Mouse (Mus musculus): ENCODE measurements at regions not wholly inside any gene's neighbourhood (a gene's known extent, or its start where the extent isn't known, plus 50 kb on each side); places are given as distances from the start of the nearest gene placed in this dataset.

DNA sequence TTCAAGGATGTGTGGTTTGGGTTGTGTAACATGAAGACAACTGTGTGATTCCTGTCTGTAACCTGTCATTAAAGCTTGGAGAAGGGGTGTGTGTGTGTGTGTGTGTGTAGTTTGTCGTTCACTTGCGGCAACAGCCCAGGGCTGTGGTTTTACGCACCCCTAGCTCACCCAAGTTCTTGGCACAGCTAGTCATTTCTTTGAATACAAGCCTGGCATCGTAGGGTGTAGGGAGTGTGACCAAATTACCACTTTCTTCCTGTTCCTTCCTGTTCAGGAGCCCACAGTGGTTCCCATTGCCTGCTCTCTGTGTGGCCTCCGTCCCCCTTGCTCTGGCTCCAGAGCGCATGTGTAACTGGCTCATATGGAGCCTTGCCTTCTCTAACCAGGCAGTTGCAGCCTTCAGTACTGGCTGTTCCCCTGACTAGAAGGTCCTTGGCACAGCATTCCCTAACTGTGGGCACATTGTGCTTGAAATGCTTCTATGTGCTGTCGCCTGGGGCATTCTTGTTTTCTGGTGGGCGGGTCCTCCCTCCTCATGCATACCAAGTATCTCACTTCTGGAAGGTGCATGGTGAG is 167.4 kb upstream of the Ubr2 start:
- DNase-seq: no peak

DNA sequence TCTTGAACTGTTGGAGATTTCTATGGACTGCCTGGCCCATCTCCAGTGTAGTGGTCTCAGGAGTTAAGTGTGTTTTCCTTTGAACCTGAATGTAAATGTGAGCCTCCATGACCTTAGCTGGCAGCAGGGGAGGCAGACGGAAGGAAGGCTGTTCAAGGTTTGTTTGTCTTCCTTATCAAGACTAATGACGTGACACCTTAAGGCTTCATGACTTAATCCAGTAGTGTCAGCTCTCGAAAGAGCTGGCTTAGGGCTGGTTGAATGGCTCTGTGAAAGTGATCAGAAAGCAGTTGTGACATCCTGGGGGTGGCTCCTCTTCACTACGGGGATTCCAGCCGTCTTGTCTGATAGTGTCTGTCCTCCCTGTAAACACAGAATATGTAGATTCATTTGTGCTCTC is 166.0 kb upstream of the Ubr2 start:
- no peak for DNase-seq

DNA sequence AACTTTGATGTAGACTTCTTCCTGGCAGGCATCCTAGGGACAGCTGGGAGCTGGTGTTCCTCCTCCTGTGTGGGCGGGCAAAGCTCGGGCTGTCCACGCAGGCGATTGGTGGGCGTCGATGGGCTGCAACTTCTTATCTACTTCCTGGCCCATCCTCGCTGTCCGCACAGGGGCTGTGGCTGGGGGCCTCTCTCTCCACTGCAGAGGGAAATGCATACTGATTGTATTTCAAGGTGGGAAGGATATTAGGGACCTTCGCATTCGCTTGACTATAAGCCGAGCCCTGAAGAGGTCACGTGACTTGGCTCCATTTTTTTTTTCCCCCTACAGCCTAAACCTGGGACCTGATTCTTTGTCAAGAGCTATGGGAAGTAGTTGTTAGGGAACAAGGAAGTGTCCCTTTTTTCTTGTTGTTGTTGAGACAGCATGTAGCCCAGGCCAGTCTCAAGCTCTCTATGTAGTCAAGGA is 164.4 kb upstream of the Ubr2 start:
- peak; percentile 85 for DNase-seq

DNA sequence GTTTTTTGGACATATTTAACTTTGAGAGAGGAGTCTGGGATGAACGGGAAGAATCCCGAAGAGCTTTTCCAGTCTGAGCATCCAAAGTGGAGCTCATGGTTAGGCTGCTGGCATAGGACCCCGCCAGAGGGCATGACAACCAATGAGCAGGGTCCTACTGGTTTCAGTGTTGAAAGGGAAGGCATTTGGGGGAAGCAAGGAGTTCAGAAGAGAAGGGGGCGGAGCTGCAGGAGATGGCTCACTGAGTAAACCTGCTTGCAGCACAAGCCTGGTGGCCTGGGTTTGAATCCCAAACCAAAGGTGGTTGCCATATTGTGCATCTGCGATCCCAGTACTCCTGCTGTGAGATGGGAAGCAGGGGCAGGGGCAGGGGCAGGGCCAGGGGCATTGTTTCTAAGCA is 161.4 kb upstream of the Ubr2 start:
- no peak for DNase-seq

DNA sequence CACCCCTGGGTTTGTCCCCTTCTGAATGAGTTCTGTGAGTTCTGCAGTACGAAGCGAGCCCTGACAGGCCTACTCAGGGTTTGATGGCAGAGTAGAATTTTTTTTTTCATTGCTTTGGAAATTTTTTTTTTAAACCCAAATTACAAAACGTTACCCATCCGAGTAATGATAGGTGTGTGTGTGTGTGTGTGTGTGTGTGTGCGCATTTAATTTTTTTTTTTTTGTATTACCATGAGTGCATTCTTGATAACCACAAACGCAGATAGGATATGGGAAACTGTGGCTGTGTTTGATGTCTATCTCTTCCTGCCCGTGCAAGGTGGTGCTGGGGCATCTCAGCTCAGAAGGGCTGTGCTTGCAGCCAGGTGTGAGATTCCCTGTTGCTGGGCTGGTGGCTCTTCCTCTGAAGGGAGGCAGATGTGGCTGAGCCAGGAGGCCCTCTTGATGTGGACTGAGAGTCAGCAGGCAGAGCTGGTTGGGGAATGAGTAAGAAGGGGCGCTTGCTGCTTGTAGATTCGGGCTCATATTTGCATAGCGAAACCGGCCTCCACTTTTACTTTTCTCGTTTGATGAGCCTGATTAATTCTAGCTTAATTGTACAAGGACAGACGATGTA is 160.7 kb upstream of the Ubr2 start:
- no peak for DNase-seq

DNA sequence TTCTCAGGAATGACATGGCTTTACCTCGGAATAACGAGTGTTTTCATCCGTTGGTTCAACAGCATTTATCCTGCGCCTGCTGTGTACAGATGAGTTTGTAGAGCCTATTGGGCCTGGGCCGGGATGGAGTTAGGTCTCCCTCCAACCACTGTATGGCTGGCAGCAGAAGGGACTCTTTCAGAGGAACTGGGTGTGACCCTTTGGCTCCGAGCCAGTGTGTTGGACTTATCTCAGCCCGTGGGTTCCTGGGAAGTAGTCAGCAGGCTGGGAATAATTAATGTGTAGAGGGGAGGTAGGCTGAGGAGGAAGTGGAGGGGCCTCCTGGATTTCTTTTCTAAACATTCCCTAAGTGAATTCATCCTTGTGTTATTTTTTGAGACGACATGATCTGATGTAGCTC is 157.7 kb upstream of the Ubr2 start:
- peak; percentile 28 for DNase-seq

DNA sequence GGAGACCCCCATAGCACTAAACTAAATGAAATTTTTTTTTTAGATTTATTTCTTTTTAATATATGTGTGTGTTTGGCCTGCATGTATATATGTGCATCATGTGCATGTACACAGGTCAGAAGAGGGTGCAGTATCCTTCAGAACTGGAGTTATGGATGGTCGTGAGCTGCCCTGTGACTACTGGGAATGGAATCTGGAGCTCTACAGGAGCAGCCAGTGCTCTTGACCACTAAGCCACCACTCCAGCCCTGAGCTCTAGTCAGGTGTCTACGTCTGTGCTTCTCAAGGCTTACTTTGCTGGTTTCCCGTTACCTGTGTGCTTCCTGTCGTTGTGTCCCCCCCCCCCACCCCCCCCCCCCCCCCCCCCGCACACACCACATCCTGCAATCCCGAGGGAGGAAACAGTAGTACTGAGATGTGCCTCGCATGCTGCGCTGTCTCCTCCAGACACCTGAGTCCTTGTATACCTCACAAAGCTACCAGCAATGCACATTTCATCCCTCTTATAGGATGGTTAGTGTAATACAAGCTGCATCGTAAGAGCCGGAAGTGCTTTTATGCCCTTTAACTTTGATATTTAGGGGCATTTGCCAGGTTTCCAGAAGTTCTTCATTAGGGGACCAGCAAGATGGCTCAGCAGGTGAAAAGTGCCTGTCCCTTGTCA is 153.5 kb upstream of the Ubr2 start:
- no peak for DNase-seq

DNA sequence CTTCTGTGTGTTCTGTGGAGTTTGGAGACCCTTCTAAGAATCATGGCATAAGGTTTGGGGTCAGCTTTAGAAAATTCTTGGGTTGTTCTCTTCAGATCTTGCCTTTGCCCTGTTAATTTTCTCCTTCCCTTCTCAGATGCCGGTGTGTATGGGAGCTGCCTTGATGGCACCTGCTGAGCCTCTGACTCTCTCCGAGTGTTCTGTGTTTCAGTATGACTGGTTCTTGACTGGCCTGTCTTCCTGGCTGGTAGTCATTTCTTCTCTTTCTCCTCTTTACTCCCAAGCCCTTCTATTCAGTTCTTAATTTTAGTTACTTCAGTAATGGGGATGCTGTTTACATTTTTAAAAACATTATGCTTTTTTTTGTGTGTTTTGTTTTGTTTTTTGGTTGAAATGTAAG is 152.1 kb upstream of the Ubr2 start:
- no peak for DNase-seq

DNA sequence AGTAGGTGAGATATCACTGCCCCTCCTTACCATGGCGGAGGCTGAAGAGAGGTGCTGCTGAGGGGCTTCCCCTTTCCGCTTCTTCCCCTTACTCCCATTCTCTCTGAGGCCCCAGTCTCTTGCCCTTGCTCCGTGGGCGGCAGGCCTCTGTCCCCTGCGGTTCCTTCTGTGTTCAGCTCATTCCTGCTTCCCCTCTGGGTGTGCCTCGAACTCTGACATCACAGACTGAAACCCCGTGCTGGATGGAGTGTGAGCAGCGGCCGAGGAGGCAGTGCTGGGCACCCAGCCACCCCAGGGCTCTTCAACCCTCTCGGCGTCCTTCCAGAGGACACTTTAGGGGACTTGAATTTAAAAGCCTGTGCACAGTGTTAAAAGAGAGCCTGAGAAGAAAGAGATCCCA is 145.9 kb upstream of the Ubr2 start:
- DNase-seq: peak; percentile 34

DNA sequence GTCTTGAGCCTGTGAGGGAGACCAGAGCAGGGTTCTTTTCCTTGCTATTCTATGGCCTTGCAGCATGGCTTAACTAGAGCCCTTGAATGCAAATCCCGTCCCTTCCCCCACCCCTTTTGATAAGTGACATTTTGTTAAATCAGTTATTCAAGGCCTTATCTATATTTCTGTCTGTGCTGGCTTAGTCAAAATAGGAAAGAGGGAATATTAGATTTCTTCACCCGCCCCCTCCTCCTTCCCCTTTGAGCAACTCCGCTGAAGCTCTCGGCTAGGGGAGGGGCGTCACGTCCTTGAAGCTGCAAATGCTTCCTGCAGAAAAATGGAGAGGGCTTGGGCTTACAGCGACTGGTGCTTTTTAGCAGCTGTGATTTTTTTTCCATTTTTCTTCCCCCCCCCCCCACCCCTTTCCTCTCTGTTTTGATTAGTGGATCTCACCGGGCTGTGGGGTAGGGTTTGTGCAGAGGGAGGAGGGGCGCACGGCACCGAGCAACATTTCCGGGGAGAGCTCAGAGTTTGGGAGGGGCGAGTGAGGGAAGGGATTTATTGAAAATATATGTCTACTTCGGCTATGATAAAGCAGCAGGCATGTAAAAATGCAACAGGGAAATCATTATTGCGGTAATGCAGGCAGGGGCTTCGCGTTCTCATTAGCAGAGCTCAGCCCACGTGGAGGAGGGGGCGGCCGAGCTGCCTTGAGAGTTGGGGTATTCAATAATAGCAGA is 141.4 kb upstream of the Ubr2 start:
- DNase-seq: no peak

DNA sequence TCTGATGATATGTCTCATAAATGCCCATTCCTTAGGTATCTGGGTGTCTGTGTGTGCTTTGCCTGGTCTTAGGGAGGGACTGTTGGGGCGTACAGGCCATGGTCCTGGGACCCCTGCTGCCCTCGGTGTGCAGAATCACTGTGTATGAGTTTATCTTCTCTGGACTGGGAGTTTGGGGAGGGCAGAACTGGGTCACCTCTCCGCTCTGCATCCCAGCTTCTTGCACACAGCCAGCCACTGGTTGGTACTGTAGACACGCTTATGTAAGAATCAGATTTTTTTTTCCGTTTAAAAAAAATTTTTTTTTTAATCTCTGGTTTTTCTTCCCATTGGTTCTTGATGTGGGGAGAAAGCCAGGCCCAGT is 140.8 kb upstream of the Ubr2 start:
- no peak for DNase-seq

DNA sequence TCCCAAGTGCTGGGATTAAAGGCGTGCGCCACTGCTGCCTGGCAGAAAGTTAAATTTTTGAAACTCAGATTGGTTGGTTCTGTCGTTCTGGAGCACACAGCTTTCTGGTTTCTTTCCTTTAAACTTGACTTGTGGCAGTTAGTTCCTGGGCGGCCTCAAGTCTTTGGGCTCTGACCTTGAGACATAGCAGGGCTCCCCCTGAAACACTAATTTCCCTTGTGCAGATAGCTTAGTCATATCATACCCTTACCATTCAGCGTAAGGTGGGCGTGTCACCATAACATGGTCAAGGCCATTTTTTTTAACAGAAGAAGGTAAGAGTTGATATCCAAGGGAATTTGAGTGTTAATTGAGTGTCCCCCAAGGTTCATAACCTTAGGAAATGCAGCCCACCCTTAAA is 140.3 kb upstream of the Ubr2 start:
- no peak for DNase-seq

DNA sequence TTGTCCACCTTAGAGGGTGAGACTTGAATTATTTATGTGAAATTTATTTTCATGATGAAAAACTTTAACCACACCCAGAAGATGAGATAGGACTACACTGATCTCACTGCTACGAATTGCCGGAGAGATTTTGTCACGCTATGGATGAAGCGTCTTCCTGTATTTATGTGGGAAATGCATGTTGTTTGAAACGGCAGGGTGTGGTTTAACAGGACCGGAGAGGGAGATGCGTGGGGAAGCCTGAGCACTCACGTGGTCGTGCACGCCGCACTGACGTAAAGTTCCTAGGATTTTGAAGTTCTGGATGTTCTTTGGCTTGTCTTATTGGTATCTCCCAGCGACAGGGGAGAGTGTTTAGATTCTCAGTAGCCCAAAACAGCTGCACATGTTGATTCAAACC is 139.3 kb upstream of the Ubr2 start:
- DNase-seq: no peak

DNA sequence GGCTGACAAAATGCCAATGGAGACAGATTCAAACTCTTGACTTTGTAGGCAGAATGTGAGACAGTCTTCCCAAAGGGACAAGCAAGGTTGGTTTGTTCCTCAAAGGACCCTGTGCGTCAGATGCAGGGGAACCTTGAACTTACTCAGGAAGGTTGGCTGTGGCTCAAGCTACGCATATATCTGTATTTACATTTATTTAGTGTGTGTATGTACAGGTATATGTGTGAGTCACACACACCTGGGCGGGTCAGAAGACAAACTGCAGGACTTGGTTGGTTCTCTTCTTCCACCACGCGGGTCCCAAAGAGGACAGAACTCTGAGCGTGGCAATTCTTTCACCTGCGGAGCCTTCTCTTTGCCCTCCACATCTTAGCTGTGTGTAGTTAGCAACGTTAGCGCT is 138.8 kb upstream of the Ubr2 start:
- DNase-seq: no peak

DNA sequence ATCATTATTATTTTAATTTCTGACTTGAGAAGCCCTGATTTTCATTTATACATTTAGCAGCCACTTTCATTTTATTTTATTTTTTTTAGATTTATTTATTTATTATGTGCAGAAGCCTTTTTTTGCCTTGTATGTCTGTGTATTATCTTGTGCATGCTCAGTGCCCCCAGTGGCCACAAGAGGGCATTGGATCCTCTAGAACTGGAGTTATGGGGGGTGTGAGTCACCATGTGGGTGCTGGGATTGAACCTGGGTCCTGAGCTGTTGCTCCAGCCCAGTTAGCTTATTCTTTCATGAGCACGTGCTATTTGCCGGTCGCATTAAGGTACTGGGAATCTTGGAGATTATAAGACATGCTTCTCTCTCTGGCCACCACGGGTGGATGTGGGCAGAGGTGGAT is 136.3 kb upstream of the Ubr2 start:
- DNase-seq: no peak

DNA sequence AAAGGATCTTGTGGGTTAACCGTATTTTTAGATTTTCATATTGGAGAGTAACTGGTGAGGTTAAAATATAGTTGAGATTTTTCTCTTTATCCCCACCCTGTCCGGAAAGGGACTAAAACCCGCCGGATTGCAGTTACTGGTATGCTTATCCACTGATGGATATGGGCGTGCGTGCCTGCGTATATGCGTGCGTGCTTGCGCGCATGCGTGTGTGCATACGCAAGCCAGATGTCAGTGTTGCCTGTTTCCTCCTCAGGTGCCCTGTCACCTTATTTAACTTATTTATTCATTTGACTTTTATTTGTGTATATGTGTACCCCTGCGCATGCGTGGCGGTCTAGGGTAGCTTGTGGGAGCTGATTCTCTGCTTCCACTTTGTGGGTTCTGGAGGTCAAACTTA is 135.2 kb upstream of the Ubr2 start:
- DNase-seq: no peak

DNA sequence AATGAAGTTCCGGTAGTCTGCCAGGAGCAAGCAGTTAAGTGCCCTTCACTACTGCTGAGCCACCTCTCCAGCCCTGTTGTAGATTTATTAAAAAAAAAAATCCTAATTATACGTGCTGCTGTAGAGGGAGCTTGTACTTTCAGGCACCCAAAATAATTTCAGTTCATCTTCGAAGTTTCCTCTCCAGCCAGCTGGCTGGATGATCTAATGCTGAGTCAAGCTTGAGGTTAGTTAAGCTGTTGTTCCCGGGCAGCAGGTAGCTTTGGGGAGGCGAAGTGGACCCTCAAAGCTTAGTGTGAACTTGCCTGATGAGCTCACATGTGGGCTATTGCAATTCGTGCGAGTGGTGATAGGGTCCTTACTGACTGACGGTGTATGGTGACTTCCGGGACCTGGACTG is 134.6 kb upstream of the Ubr2 start:
- DNase-seq: no peak

DNA sequence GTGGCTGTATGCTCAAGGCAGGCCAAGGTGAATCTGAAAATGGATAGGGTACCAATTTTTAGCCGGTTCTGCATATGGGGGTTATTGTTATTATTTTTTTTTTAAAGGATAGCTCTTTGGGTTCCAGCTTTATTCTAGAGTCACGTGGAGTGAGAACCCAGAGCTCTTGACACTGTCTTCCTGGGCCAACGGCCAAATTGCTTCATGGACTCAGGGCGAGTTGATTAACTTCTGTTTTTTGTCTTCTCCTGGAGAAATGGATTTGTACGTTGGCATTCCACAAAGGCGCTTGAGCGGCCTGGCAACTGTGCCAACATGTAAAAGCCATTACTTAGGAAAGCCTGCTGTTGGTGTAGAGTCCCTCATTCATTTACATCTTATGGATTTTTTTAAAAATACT is 134.1 kb upstream of the Ubr2 start:
- no peak for DNase-seq

DNA sequence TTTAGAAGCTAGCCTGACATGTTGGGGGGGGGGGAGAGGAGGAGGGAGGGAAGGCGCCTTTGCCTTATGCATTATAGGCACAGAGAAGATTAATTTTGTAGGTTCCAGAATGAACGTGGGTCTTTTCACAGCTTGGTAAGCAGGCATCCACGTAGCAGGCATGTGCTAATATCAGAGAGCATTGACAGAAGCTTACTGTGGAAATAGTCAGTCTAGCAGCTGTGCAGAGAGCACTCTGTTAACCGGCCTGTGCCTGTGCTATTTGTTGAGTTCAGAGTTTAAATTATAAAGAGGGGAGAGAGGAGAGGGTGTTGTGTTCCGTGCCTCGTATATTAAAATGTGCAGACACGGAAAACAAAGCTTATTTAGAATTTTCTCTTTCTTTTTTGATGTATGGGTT is 133.5 kb upstream of the Ubr2 start:
- no peak for DNase-seq

DNA sequence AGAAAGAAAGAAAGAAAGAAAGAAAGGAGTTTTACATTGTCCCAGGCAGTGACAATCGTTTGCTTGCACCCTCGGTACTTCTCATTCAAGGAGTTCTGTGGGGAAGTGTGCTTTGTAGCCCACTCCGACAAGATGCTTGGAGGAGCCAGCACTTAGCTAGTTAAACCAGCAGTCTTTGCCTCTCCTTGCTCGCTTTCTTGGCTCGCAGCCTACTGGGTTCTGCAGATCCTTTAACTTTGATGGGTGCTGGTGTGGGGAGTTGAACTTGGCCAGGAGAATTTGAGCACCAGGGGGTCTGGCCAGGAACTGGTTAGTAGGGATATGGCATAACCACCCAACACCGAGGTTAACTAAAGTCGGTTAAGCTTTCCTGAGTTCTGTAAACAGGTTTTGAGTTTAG is 132.5 kb upstream of the Ubr2 start:
- no peak for DNase-seq

DNA sequence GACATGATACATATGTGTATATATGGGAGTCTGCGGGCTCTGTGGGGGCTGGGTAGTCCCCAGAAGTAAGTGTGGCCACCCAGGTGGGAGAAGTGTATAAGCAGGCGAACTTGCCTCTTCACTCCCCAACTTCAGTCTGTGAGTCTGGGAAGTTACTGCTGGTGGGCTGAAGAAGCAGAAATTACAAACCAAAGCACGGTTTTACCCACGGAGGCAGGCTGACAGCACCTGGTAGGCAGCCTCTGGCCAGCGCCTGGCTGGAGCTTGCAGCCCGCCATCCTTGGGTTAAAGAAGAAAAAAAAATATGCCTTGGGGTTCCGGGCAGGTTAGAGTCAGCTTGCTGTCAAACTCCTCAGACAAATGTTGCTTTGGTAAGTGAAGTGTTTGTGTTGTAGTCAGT is 131.9 kb upstream of the Ubr2 start:
- no peak for DNase-seq

DNA sequence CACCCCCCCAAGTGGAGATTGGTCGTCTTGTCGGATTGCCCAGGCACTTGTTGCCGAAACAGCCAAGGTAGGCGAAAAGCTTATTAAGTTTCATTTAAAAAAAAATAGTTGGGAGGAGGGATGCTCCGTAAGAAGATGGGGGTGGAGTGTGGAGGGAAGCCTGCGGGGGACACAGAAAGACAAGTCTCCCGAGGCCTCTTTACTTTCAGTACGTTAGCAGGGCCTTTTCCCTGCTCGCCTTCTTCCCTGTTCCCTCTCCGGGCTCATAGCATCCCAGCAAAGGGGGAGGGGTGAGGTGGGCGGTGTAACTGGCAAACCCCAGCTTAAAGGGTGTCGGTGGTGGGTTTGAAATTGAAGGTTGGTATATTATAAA is 131.5 kb upstream of the Ubr2 start:
- DNase-seq: no peak

DNA sequence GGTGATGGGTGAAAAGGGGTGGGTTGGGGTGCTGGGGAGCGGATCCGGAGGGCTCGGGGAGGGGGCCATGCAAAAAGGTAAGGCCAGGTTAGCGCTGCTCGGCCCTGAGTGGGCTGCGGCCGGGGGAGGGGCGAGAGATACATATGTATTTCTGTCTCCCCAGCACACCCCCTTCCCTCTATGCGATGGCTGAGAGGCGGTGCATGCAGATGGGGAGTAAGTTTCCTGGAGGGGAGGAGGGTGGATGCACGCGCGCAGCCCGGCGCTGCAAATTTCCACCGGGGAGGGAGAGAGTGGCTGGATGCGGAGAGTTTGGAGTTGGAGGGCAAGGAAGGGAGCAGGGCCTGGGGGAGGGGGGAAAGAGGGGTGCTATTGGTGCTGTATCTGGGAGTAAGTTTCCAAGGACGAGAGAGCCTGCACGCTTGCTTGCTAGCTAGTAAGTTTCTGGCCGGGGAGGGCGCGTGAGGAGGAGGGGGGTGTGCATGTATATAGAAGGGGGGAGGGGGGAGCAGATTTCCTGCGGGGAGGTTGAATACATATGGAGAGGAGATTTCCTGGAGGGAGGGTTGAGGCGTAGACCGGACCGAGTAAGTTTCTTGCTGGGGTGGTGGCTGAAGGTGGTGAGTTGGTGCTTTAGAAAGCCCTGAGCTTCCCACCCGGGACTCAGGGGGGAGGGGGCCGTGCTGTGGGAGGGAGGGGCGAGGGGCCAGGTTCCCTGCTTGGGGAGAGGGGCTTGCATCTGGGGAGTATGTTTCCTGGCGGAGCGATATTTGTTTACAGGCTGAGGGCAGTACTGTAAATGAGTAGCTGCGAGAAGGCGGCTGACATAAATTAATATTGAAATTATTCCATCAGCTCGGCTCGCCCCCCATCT is 130.8 kb upstream of the Ubr2 start:
- DNase-seq: peak; percentile 66

All from gastrocnemius, postnatal 25 days (tissue).